Mouse (Mus musculus) erythroblast, embryonic 14.5 days (primary cell): Measurements from ENCODE around the gene Lrrfip1. TPM values are rescaled to one million over a fixed set of nuclear protein-coding genes. Genes with fewer than 3 reads are reported as not detected.

ENCODE experiments used
- H3K27me3 ChIP-seq: 2 replicates; pipeline ENCODE4 v1.6.1; 2012; ENCODE audit warnings: inconsistent platforms; ENCODE audit not compliant: control insufficient read depth
- H3K36me3 ChIP-seq: 2 replicates; pipeline ENCODE4 v1.6.1; 2012; ENCODE audit warnings: mild to moderate bottlenecking, inconsistent platforms; ENCODE audit not compliant: control insufficient read depth
- H3K4me1 ChIP-seq: 2 replicates; pipeline ENCODE4 v1.6.1; 2012; ENCODE audit warnings: inconsistent platforms; ENCODE audit not compliant: control insufficient read depth
- H3K4me3 ChIP-seq: replicated peaks from 2 replicates; pipeline ENCODE3; 2012; ENCODE audit warnings: moderate library complexity, mild to moderate bottlenecking, inconsistent platforms
- H3K9me3 ChIP-seq: 2 replicates; pipeline ENCODE4 v1.6.1; 2012; ENCODE audit warnings: low read length, inconsistent platforms, mixed read lengths; ENCODE audit not compliant: control insufficient read depth
- GATA1 ChIP-seq: IDR thresholded peaks from 2 replicates; pipeline ENCODE4 v1.6.1; 2012; ENCODE audit warnings: low read length, inconsistent platforms, mixed read lengths
- TAL1 ChIP-seq: IDR thresholded peaks from 3 replicates; pipeline ENCODE4 v1.6.1; 2012; ENCODE audit warnings: low read length, inconsistent platforms, mixed read lengths
- polyA plus RNA-seq: library from polyadenylated mRNA; stranded (reverse); fragments of >175 nt; gene quantifications from 2 replicates; pipeline ENCODE4 v1.2.3, GENCODE M21; 2012

Gene Lrrfip1
- polyA plus RNA-seq, 1 experiment: 0.03 TPM

- no peaks in the 10 kb centered on the region for H3K36me3 ChIP-seq
These were observed 7.5 kb downstream of the Lrrfip1 start for GRCm38 (mm10) chr1:91006037-91006436.

DNA sequence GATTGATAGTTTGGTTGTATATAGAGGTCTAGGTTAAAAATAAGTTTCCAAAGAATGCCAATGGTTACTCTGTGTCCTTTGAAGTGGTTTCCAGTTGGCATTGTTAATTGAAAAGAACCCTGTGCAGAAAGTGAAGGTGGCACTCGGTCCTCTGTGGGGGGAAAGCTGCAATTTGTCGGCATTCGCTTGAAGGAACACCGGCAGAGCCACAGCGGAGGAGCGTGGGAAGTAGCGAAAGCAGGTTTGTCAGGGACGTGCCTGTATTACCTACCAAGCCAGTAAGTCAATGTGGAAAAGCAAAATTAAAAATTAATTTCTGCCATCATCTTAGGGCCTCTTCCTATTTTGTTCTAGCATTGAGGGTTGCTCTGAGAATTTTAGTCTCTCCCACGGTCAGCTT lies 8.2 kb downstream of the Lrrfip1 start:
- Histone ChIP-seq H3K4me1 (no peaks in the 10 kb centered on the region), H3K9me3 (no peaks in the 10 kb centered on the region), H3K36me3 (no peaks in the 10 kb centered on the region), H3K27me3 (no peaks in the 10 kb centered on the region), H3K4me3 (no peak overlapping the region)
- TF ChIP-seq TAL1: no peak
- no peak for TF ChIP-seq GATA1

More at GRCm38 (mm10) chr1:91006037-91006436, 7.5 kb downstream of the Lrrfip1 start:
- Histone ChIP-seq H3K4me1 (no peaks in the 10 kb centered on the region), H3K9me3 (no peaks in the 10 kb centered on the region), H3K4me3 (no peak overlapping the region), H3K27me3 (no peaks in the 10 kb centered on the region)
- TF ChIP-seq TAL1: no peak
- no peak for TF ChIP-seq GATA1

- Histone ChIP-seq H3K4me3 (no peak overlapping the region), H3K4me1 (no peaks in the 10 kb centered on the region), H3K9me3 (no peaks in the 10 kb centered on the region), H3K36me3 (no peaks in the 10 kb centered on the region), H3K27me3 (no peaks in the 10 kb centered on the region)
- no peak for TF ChIP-seq TAL1
- TF ChIP-seq GATA1: no peak
These were observed 9.7 kb downstream of the Lrrfip1 start for GRCm38 (mm10) chr1:91008147-91008682.

DNA sequence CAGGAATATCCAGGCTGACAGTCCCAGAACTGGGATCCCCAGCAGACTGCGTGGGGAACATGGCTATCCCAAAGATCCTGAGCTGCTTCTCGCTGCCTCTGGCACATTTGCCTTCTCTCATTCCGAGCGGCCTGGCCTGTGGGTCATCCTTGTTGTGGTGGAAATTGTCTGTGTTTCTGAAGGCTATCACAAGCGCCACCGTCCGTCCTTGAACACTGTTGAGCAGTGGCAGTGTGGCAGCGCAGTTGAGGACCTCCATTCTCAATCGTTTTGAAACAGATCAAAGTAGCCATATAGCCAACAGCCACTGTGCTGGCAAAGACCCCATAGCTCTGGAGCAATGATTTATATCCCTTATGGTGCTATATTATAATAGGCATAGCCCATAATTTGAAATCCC lies 10.2 kb downstream of the Lrrfip1 start:
- no peaks in the 10 kb centered on the region for H3K36me3 ChIP-seq
- no peak overlapping the region for H3K4me3 ChIP-seq
- TF ChIP-seq GATA1 (no peak), TAL1 (no peak)
- H3K4me1 ChIP-seq: no peaks in the 10 kb centered on the region
- no peaks in the 10 kb centered on the region for H3K9me3 ChIP-seq
- no peaks in the 10 kb centered on the region for H3K27me3 ChIP-seq

GRCm38 (mm10) chr1:91009266-91009665 lies 10.7 kb downstream of the Lrrfip1 start:
- Histone ChIP-seq H3K36me3 (no peaks in the 10 kb centered on the region), H3K4me3 (no peak overlapping the region), H3K4me1 (no peaks in the 10 kb centered on the region), H3K9me3 (no peaks in the 10 kb centered on the region), H3K27me3 (no peaks in the 10 kb centered on the region)
- no peak for TF ChIP-seq TAL1
- TF ChIP-seq GATA1: no peak

- Histone ChIP-seq H3K27me3 (no peaks in the 10 kb centered on the region), H3K4me3 (no peak overlapping the region), H3K9me3 (no peaks in the 10 kb centered on the region), H3K36me3 (no peaks in the 10 kb centered on the region), H3K4me1 (no peaks in the 10 kb centered on the region)
- TF ChIP-seq GATA1 (no peak), TAL1 (no peak)
These were observed 11.7 kb downstream of the Lrrfip1 start for GRCm38 (mm10) chr1:91010216-91010615.

DNA sequence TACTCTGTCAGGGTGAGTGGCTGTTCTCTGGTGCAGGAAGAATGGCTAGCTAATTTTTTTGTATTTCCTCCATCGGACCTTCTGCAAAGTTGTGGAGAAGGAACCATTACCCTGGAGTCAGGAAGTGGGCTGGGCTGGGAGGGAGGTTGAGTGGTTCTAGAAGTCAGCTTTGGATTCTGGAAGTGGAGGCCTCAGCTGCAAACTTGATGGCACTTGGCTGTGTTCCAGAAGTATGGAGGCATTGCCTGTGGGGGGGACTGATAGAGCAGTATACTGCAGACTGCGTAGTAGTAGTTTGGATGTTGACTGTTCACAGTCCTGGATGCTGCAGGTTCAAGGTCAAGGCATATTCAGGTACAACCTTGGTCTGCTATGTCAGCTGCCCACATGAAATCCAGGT lies 12.2 kb downstream of the Lrrfip1 start:
- TF ChIP-seq GATA1 (no peak), TAL1 (no peak)
- no peaks in the 10 kb centered on the region for H3K27me3 ChIP-seq
- H3K9me3 ChIP-seq: no peaks in the 10 kb centered on the region
- H3K36me3 ChIP-seq: no peaks in the 10 kb centered on the region
- H3K4me1 ChIP-seq: no peaks in the 10 kb centered on the region
- no peak overlapping the region for H3K4me3 ChIP-seq

GRCm38 (mm10) chr1:91011336-91011735 lies 12.8 kb downstream of the Lrrfip1 start:
- H3K4me1 ChIP-seq: no peaks in the 10 kb centered on the region
- H3K4me3 ChIP-seq: no peak overlapping the region
- TF ChIP-seq GATA1: no peak
- no peak for TF ChIP-seq TAL1
- H3K36me3 ChIP-seq: no peaks in the 10 kb centered on the region
- H3K27me3 ChIP-seq: no peaks in the 10 kb centered on the region
- H3K9me3 ChIP-seq: no peaks in the 10 kb centered on the region

DNA sequence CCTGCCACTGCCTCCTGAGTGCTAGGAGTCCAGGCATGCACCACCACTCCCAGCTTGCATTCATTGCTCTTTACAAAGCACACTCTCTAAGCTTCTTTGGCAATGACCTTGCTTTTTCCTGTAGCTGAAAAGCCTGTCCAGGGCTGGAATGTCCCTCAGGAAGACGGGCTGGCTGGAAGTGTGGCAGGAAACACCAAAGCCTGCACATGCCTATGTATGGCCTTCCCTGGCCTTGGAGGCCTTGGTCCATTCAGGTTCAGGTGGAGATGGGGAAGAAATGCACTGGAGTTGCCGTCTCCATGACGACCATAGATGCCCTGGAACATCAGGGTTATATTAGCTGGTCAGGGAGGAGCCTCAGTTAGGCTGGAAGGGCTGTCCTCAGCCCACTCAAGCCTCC lies 15.3 kb downstream of the Lrrfip1 start:
- no peak overlapping the region for H3K4me3 ChIP-seq
- H3K27me3 ChIP-seq: no peaks in the 10 kb centered on the region
- no peaks in the 10 kb centered on the region for H3K4me1 ChIP-seq
- TF ChIP-seq TAL1: no peak
- no peak for TF ChIP-seq GATA1
- no peaks in the 10 kb centered on the region for H3K36me3 ChIP-seq
- H3K9me3 ChIP-seq: peaks cover 2% of the 10 kb centered on the region; the same call in 1 of the 2 replicates

DNA sequence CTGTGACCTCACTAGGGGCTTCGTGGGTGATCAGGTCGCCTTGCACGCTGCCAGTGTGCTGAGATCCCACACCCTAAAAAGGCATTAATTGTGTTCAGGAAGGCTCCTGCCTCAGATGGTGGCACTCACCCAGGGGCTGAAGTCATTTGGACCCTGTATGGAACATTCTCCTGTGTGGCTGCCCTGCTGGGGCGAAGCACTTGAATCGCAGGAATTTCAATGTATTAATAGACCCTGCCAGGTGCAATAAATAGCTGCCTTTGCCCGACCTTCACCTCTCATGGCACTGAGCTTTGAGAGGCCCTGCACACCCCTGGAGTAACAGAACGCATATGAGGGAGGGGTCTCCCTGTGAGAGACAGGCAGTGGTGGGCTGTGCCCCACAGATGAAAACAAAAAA lies 17.0 kb downstream of the Lrrfip1 start:
- Histone ChIP-seq H3K4me1 (no peaks in the 10 kb centered on the region), H3K36me3 (no peaks in the 10 kb centered on the region), H3K9me3 (peaks cover 9% of the 10 kb centered on the region), H3K27me3 (no peaks in the 10 kb centered on the region), H3K4me3 (no peak overlapping the region)
- TF ChIP-seq GATA1 (no peak), TAL1 (no peak)
